Mouse (Mus musculus) activated CD4-positive, CD25-positive, alpha-beta regulatory T cell, adult 4 months (primary cell): ENCODE results near the gene Gse1. TPM values are rescaled to one million over a fixed set of nuclear protein-coding genes. Genes with fewer than 3 reads are reported as not detected.
A peak's percentile ranks its signal among the peaks of the same experiment; 100 is the strongest.

Experiments
- ATAC-seq: one replicate; pipeline ENCODE4 v1.8.0; 2017
- polyA plus RNA-seq, 2 experiments: library from polyadenylated mRNA; unstranded; fragments of 100-300 nt; shearing (Covaris generic); gene quantifications; one replicate each; pipeline ENCODE4 v1.2.1; 2017

The Gse1 gene
- polyA plus RNA-seq, 2 experiments from 2014 or later = 2.9 to 4.1 TPM

DNA sequence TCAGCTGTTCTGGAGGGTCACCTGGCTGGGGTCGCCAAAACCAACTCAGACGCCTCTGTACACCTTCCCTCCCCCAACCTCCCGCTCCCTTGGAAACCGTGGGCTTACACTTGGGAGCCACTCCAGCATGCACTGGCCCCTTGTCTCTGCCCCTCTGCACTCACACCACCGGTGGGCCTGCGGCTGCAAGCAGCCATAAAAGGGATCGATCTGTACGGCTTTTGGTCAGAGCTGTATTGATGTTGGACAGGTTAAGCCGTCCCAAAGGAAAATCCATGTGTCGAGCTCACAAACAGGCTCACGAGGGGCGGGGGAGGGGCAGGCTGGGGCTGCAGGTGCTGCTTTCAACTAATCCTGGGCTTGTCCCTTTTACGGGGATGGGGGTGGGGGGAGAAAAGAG is 314.7 kb downstream of the Gse1 start:
- no peak for ATAC-seq

- no peak for ATAC-seq
Observed at GRCm38 (mm10) chr8:120543416-120544055, 315.3 kb downstream of the Gse1 start.

- ATAC-seq = peak; percentile 73
Observed at GRCm38 (mm10) chr8:120544155-120544554, 315.9 kb downstream of the Gse1 start.

DNA sequence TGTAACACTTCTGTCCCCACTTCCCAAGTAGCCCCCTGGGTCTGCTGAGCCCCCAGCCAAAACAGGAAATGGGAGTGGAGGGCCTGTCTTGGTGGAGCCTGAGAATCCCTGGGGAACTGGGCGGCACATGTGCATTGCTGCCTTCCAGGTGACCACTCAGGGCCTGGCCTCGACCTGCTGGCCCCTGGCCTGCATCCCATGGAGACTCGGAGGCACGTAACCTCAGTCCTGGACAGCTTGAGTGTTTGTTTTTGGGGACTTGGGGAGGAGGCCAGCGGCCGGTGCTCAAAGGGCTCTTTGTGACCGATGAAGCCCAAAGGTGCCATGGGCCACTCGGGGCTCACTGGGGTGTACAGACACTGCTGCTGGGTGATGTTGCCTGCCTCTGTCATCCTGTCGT is 319.3 kb downstream of the Gse1 start:
- ATAC-seq = no peak

- no peak for ATAC-seq
Observed at GRCm38 (mm10) chr8:120548313-120548761, 320.1 kb downstream of the Gse1 start.

DNA sequence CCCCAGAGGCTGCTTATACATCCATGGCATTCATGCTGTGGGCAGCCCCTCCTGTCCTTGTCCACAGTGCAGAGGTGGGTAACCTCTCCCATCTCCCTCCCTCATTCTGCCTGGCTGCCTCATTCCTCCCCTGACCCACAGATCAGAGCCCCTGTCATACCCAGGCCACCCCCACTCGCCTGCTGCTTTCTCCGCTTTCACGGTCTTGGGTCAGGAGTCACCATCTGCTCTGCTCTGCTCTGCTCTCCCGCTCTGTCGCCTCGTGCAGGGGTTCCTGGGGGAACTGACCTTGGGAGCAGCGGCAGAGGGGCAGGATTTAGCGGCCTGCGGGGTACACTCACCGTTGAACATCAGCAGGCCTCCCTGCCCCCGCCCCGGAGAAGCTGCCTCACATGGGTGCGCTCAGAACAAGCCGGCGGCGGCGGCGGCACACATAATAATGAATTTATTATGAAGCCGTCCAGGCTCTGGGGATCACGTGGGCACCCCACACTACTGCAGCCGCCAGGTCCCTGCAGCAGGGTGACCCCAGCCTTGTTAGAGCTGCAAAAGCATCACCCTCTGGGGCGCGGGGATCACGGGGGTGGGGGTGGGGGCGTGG is 321.2 kb downstream of the Gse1 start:
- ATAC-seq = no peak

GRCm38 (mm10) chr8:120549922-120550321 is 321.7 kb downstream of the Gse1 start:
- ATAC-seq = no peak

GRCm38 (mm10) chr8:120550430-120550829 is 322.2 kb downstream of the Gse1 start:
- ATAC-seq = no peak

DNA sequence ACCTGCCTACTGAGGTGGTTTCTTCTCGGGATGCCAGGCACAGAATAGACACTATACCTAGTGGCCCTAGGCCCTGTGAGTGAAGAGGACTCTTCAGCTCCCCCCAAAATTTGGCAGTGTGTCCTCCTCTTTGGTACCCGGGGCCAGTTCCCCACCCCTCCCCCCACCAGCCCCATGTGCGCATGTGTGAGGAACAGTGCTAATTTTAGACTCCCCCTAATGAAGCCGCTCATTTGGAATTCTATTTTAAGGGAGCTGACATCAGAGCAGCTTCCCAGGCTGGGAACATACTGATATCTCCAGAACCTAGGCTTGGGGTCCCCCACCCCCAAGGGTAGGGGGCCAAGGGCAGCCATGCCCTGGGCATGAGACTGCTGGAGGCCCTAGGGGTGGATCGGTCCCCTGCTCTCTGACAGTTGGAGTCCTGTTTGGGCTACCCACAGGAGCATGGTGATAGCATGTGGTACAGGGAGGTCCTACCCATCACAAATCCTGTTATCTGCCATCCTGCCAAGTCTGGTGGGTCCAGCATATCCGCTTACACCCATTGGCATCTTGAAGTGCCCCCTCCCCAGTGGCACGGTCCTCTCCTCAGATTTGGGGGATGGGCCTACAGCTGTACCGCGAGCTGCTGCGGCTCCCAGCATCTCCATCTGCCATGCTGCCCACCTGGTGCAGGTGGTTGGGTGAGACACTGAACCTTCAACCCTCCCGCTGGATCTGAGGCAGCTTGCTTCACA is 322.9 kb downstream of the Gse1 start:
- no peak for ATAC-seq

GRCm38 (mm10) chr8:120551677-120551980 is 323.4 kb downstream of the Gse1 start:
- no peak for ATAC-seq

- no peak for ATAC-seq
Observed at GRCm38 (mm10) chr8:120552509-120552908, 324.3 kb downstream of the Gse1 start.

DNA sequence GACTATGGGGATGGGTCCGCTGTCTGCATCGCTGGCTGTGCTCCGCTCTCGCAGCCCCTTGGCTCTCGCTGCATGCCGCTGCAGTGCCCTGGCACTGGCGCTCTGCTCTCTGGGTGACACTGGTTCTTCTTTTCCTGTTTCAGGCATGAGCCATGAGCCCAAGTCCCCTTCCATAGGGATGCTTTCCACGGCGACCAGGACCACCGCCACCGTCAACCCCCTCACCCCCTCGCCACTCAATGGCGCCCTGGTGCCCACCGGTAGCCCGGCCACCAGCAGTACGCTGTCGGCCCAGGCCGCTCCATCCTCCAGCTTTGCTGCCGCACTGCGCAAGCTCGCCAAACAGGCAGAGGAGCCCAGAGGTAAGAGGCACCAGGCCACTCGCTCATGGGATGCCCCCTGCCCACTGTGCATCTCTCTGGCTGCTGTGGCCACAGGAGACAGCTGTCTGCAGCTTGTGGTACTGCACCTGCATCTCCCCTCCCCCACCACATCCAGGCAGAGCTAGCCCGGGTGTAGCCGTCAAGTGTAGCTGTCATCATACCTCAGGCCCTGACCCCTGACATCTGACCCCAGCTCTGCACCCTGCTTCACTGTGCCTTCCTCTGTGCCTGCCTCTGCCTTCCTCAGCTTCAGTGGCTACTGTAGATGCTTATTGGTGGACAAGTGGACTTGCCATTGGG is 325.3 kb downstream of the Gse1 start:
- ATAC-seq = no peak

DNA sequence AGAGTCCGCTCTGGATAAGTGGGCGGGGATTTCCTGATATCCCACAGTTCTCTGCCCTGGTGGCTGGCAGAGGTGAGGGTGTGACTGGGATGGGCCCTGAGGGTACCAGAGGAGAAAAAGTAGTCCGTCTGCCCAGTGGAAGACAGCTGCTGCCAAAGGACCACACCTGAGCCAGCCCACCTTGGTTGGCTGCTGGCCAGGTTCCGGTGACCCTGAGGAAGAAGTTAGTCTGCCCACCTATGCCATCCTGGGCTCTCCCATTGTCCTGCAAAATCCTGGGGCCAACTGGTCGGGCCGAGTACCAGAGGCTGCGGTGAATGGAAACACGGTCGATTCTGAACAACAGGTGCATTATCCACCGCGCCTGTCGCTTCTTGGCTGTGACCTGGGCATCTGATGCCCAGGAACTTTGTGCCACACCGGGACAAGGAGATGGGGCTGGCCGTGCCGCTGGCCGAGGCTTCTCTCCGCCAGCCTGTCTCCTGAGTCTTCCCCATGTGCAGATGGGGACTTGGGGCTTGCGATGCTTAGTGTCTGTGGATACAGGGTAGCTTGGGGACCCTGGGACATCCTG is 326.3 kb downstream of the Gse1 start:
- no peak for ATAC-seq

DNA sequence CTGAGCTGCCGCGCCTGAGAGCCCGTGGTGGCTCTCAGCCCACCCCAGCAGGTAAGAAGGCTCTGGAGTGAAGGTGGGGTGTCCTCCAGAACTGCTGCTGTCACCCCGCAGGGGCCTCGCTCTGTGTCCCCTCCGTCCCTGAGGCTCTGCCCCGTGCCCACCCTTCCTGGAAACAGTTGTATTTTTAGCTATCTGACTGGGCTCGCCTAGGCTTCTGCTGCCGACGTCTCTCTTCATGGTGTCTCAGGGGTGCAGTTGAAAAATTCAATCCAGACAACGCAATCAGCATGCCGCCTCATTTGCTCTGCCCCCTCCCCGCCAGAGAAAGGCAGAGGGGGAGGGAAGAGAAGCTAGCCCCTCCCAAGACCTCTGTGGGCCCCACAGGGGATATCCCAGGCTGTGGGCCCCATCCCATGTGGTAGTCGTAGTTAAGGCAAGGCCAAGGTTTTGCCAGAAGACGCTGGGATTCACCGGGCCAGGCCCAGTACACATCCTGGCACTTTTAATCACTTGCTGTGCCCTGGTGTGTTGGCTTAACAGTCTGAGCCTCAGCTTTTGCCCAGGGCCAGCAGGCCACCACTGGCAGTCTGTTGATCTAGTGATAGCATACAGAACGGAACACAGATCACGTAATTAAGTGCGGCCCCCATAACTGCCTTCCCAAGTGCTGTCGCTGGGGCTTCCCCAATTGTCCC is 328.1 kb downstream of the Gse1 start:
- ATAC-seq = no peak

DNA sequence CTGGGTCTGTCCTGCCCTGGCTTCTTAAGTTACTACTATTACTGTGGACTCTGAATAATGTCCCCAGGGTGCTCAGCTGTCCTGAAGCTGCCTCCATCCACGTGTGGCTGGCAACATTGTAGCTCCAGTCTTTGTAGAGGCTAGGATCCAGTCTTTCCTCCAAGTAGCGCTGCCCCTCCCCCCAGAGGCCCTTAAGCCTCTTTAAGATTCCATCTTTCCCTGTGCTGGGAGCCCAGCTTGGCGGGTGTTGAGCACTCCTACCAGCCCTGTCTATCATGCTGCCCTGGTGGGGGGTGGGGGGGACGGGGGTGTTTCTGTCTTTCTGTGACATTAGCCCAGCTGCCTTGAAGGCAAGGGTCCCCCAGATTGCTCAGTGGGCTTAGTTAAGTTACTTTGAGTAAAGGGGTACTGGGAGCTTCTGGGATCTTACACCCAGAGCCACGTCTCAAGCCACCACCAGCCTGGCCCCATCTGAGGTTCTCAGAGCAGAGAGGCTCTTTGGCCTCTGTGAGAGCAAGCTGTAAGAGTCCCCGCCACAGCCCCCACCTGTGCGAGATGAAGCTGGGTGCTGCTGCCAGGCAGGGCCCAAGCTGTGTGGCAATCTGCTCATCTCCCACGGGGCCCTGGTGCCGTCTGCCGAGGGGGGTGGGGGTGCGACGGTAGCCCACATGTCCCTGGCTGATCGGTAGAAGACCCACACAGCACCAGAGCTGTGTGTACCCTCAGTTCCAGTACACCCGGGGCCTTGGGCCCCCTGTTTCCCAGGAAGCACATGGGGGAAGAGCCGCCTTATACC is 329.1 kb downstream of the Gse1 start:
- ATAC-seq = no peak

- ATAC-seq = no peak
Observed at GRCm38 (mm10) chr8:120558162-120558561, 329.9 kb downstream of the Gse1 start.

DNA sequence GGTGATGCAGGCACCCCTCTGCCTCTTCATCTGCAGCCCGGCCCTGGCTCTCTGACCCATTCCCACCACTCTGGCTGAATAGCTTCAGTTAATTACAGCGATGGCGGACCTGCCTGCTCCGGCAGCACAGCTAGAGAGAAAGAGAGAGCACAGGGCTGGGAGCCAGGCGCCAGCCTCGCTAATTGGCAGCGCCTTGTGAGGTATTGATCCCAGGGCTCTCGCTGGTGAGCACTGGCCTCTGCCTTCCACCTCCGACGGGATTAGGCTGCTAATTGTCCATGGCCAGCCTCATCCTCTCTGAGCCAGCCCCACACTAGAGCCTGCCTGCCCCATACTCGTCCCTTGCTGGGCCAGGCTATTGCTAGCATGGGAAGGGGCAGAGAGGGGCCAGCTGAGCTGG is 331.4 kb downstream of the Gse1 start:
- no peak for ATAC-seq

DNA sequence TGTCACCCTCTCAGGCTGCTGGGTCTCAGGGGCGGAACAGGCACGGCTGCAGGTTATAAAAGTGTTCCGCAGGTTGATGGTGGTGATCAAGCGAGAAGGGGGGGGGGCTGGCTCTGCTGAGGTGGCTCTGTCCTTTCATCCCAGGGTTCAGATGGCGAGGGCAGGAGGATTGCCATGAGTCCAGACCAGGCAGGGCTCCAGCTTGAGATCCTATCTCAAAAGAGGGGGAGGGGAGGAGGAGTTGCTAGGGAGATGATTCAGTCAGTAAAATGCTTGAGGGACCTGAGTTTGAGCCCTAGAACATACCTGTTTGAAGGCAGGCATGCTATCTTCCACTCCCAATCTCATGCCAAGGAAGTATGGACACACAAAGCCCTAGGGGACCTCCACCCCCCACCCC is 332.3 kb downstream of the Gse1 start:
- ATAC-seq = no peak

GRCm38 (mm10) chr8:120561539-120562435 is 333.5 kb downstream of the Gse1 start:
- no peak for ATAC-seq

GRCm38 (mm10) chr8:120562680-120563347 is 334.6 kb downstream of the Gse1 start:
- ATAC-seq = no peak
